Mouse (Mus musculus) limb, embryonic 15.5 days (tissue): Measurements from ENCODE around the gene BC030867. TPM values are rescaled to one million over a fixed set of nuclear protein-coding genes. Genes with fewer than 3 reads are reported as not detected.

Experiments
- ATAC-seq: fragments of 200-750 bp; cut with Nextera tagmentation; 2 replicates; pipeline ENCODE4 v1.8.0; 2017; ENCODE audit warnings: low read depth, moderate TSS enrichment; ENCODE audit not compliant: insufficient number of reproducible peaks, low FRiP score, low TSS enrichment
- H3K27ac ChIP-seq: fragments of 300-500 bp; sonication (generic); 2 replicates; pipeline ENCODE4 v1.5.1; 2015; ENCODE audit warnings: moderate library complexity, mild to moderate bottlenecking, inconsistent platforms
- H3K27me3 ChIP-seq: fragments of 300-500 bp; sonication (generic); 2 replicates; pipeline ENCODE4 v1.6.1; 2015; ENCODE audit warnings: inconsistent platforms
- H3K36me3 ChIP-seq: fragments of 300-500 bp; sonication (generic); 2 replicates; pipeline ENCODE4 v1.6.1; 2015; ENCODE audit warnings: inconsistent platforms
- H3K4me1 ChIP-seq: fragments of 300-500 bp; sonication (generic); 2 replicates; pipeline ENCODE4 v1.6.1; 2015; ENCODE audit warnings: inconsistent platforms
- H3K4me2 ChIP-seq: fragments of 300-500 bp; sonication (generic); 2 replicates; pipeline ENCODE4 v1.6.1; 2015; ENCODE audit warnings: mild to moderate bottlenecking, inconsistent platforms
- H3K4me3 ChIP-seq: fragments of 300-500 bp; sonication (generic); 2 replicates; pipeline ENCODE4 v1.5.1; 2015; ENCODE audit warnings: mild to moderate bottlenecking, inconsistent platforms
- H3K9ac ChIP-seq: fragments of 300-500 bp; sonication (generic); 2 replicates; pipeline ENCODE4 v1.6.1; 2015; ENCODE audit warnings: inconsistent platforms
- H3K9me3 ChIP-seq: fragments of 300-500 bp; sonication (generic); 2 replicates; pipeline ENCODE4 v1.6.1; 2016; ENCODE audit warnings: inconsistent platforms
- WGBS: fragments of 180-500 bp; shearing (Covaris S2); methylation state at CpG from one replicate; pipeline ENCODE4 v1.1.7; 2015; 5-methylcytosine and 5-hydroxymethylcytosine counted together
- polyA plus RNA-seq: library from polyadenylated mRNA; unstranded; fragments of >200 nt; fragmentation: Nextera tagmentation; extraction: Ambion mirVana; gene quantifications from 2 replicates; pipeline ENCODE4 v1.2.1, GENCODE M21; 2015

BC030867 gene
- polyA plus RNA-seq, 1 experiment from 2014 or later, result 13.8 TPM

GRCm38 (mm10) chr11:102215511-102215910 is 33.2 kb upstream of the BC030867 start:
- no peak for ATAC-seq
- Histone ChIP-seq H3K36me3 (peaks cover 10% of the 10 kb centered on the region), H3K4me2 (peak overlapping the region; percentile 90; the same call in 1 of the 2 replicates), H3K27ac (0 out of 2 replicates have a peak overlapping the region, but pooled peaks have one; percentile 47), H3K9me3 (no peaks in the 10 kb centered on the region), H3K9ac (no peak overlapping the region), H3K4me3 (peak overlapping the region; percentile 45; the same call in 1 of the 2 replicates), H3K4me1 (peaks cover 88% of the 10 kb centered on the region), H3K27me3 (no peaks in the 10 kb centered on the region)
- 52% methylated on average over 11 of the region's 11 CpGs for WGBS

- Histone ChIP-seq H3K9ac (no peak overlapping the region), H3K4me3 (peak overlapping the region; percentile 45), H3K27me3 (no peaks in the 10 kb centered on the region), H3K27ac (peak overlapping the region; percentile 88), H3K4me1 (peaks cover 90% of the 10 kb centered on the region), H3K9me3 (no peaks in the 10 kb centered on the region), H3K4me2 (peak overlapping the region; percentile 90), H3K36me3 (peaks cover 11% of the 10 kb centered on the region)
- WGBS, result 37% methylated on average over 11 of the region's 12 CpGs
- ATAC-seq, result no peak; the same call in 1 of the 2 replicates
These were observed 32.4 kb upstream of the BC030867 start for GRCm38 (mm10) chr11:102216056-102216885.

- H3K9ac ChIP-seq, result no peak overlapping the region
These were observed 31.8 kb upstream of the BC030867 start for GRCm38 (mm10) chr11:102216886-102217240.

GRCm38 (mm10) chr11:102217396-102217795 is 31.3 kb upstream of the BC030867 start:
- 63% methylated on average over 6 of the region's 6 CpGs for WGBS
- H3K4me1 ChIP-seq, result peaks cover 87% of the 10 kb centered on the region
- 0 out of 2 replicates have a peak overlapping the region, but pooled peaks have one; percentile 27 for H3K9ac ChIP-seq
- peak overlapping the region; percentile 90 for H3K4me2 ChIP-seq
- no peaks in the 10 kb centered on the region for H3K9me3 ChIP-seq
- ATAC-seq, result no peak
- no peaks in the 10 kb centered on the region for H3K27me3 ChIP-seq
- peak overlapping the region; percentile 45 for H3K4me3 ChIP-seq
- H3K36me3 ChIP-seq, result peaks cover 14% of the 10 kb centered on the region; the same call in 1 of the 2 replicates
- peak overlapping the region; percentile 88 for H3K27ac ChIP-seq

More at GRCm38 (mm10) chr11:102216886-102217240, 31.8 kb upstream of the BC030867 start:
- Histone ChIP-seq H3K36me3 (peaks cover 11% of the 10 kb centered on the region; the same call in 1 of the 2 replicates), H3K9me3 (no peaks in the 10 kb centered on the region), H3K4me1 (peaks cover 88% of the 10 kb centered on the region), H3K4me2 (peak overlapping the region; percentile 90), H3K4me3 (peak overlapping the region; percentile 45), H3K27me3 (no peaks in the 10 kb centered on the region), H3K27ac (peak overlapping the region; percentile 88)
- WGBS, result 47% methylated on average over 5 of the region's 5 CpGs
- ATAC-seq, result no peak

- no peak for ATAC-seq
- 51% methylated on average over 7 of the region's 7 CpGs for WGBS
- Histone ChIP-seq H3K4me1 (peaks cover 89% of the 10 kb centered on the region), H3K4me3 (peak overlapping the region; percentile 45), H3K36me3 (peaks cover 14% of the 10 kb centered on the region; the same call in 1 of the 2 replicates), H3K27me3 (no peaks in the 10 kb centered on the region), H3K9me3 (no peaks in the 10 kb centered on the region), H3K4me2 (peak overlapping the region; percentile 90), H3K9ac (peak overlapping the region; percentile 27; the same call in 1 of the 2 replicates), H3K27ac (peak overlapping the region; percentile 88)
These were observed 30.7 kb upstream of the BC030867 start for GRCm38 (mm10) chr11:102217876-102218430.

GRCm38 (mm10) chr11:102218783-102219182 is 29.9 kb upstream of the BC030867 start:
- ATAC-seq, result peak; percentile 84
- H3K27ac ChIP-seq, result peak overlapping the region; percentile 88
- WGBS, result under 1% methylated on average over 10 of the region's 10 CpGs
- peaks cover 12% of the 10 kb centered on the region; the same call in 1 of the 2 replicates for H3K36me3 ChIP-seq
- H3K27me3 ChIP-seq, result no peaks in the 10 kb centered on the region
- H3K4me1 ChIP-seq, result peaks cover 93% of the 10 kb centered on the region
- no peaks in the 10 kb centered on the region for H3K9me3 ChIP-seq
- H3K4me3 ChIP-seq, result peak overlapping the region; percentile 45
- peak overlapping the region; percentile 27 for H3K9ac ChIP-seq
- H3K4me2 ChIP-seq, result peak overlapping the region; percentile 90

GRCm38 (mm10) chr11:102219247-102219993 is 29.3 kb upstream of the BC030867 start:
- H3K4me3 ChIP-seq, result peak overlapping the region; percentile 45
- peak overlapping the region; percentile 90 for H3K4me2 ChIP-seq
- 50% methylated on average over 14 of the region's 14 CpGs for WGBS
- 0 out of 2 replicates have a peak, but pooled peaks have one; percentile 3 for ATAC-seq
- H3K27me3 ChIP-seq, result no peaks in the 10 kb centered on the region
- 0 out of 2 replicates have a peak, but pooled peaks cover 7% of the 10 kb centered on the region for H3K36me3 ChIP-seq
- H3K9me3 ChIP-seq, result no peaks in the 10 kb centered on the region
- peak overlapping the region; percentile 88 for H3K27ac ChIP-seq
- H3K4me1 ChIP-seq, result peaks cover 92% of the 10 kb centered on the region
- H3K9ac ChIP-seq, result no peak overlapping the region

GRCm38 (mm10) chr11:102219994-102220346 is 28.7 kb upstream of the BC030867 start:
- H3K4me2 ChIP-seq, result 0 out of 2 replicates have a peak overlapping the region, but pooled peaks have one; percentile 90
- WGBS, result 62% methylated on average over 4 of the region's 4 CpGs

GRCm38 (mm10) chr11:102220451-102220850 is 28.2 kb upstream of the BC030867 start:
- Histone ChIP-seq H3K4me3 (no peak overlapping the region), H3K9me3 (no peaks in the 10 kb centered on the region), H3K9ac (no peak overlapping the region), H3K4me2 (no peak overlapping the region), H3K4me1 (peaks cover 91% of the 10 kb centered on the region), H3K27ac (peak overlapping the region; percentile 88), H3K27me3 (no peaks in the 10 kb centered on the region), H3K36me3 (0 out of 2 replicates have a peak, but pooled peaks cover 7% of the 10 kb centered on the region)
- no peak for ATAC-seq
- WGBS, result 47% methylated on average over 6 of the region's 6 CpGs

More at GRCm38 (mm10) chr11:102219994-102220346, 28.7 kb upstream of the BC030867 start:
- Histone ChIP-seq H3K27me3 (no peaks in the 10 kb centered on the region), H3K4me3 (no peak overlapping the region), H3K4me1 (peaks cover 92% of the 10 kb centered on the region), H3K36me3 (0 out of 2 replicates have a peak, but pooled peaks cover 7% of the 10 kb centered on the region), H3K9ac (no peak overlapping the region), H3K9me3 (no peaks in the 10 kb centered on the region), H3K27ac (peak overlapping the region; percentile 88)
- no peak for ATAC-seq

- 0 out of 2 replicates have a peak, but pooled peaks cover 7% of the 10 kb centered on the region for H3K36me3 ChIP-seq
- 83% methylated on average over 8 of the region's 8 CpGs for WGBS
- no peak for ATAC-seq
- peak overlapping the region; percentile 88; the same call in 1 of the 2 replicates for H3K27ac ChIP-seq
- no peak overlapping the region for H3K4me2 ChIP-seq
- H3K9ac ChIP-seq, result no peak overlapping the region
- H3K4me3 ChIP-seq, result no peak overlapping the region
- H3K27me3 ChIP-seq, result no peaks in the 10 kb centered on the region
- no peaks in the 10 kb centered on the region for H3K9me3 ChIP-seq
- H3K4me1 ChIP-seq, result peaks cover 91% of the 10 kb centered on the region
These were observed 27.3 kb upstream of the BC030867 start for GRCm38 (mm10) chr11:102221243-102221953.

- WGBS, result 70% methylated on average over 8 of the region's 8 CpGs
- ATAC-seq, result no peak
- Histone ChIP-seq H3K4me2 (no peak overlapping the region), H3K9me3 (no peaks in the 10 kb centered on the region), H3K27me3 (no peaks in the 10 kb centered on the region), H3K4me1 (peaks cover 91% of the 10 kb centered on the region), H3K4me3 (no peak overlapping the region), H3K9ac (no peak overlapping the region), H3K36me3 (0 out of 2 replicates have a peak, but pooled peaks cover 7% of the 10 kb centered on the region), H3K27ac (peak overlapping the region; percentile 35; the same call in 1 of the 2 replicates)
These were observed 26.7 kb upstream of the BC030867 start for GRCm38 (mm10) chr11:102221954-102222351.
